37 mouse cellular contexts compared by ENCODE assay signal in genomic region chrX:33353254-33353653, GRCm38 (mm10). TPM values are rescaled to one million over a fixed set of nuclear protein-coding genes. Genes with fewer than 3 reads are reported as not detected.
"Had no signal": no experiment of that assay in that cellular context is flagged by ENCODE, and none has a peak within 500 bp of the region (broad histone marks: within the 10 kb centered on the region; RNA-seq: fewer than 3 reads in every experiment).

No protein-coding gene starts in this region.

RNA-seq across cellular contexts. Expression of gene Btbd35f12, which starts 40.1 kb away (rescaled TPM):
- total RNA-seq: gastrocnemius, adult 2 months; gastrocnemius, postnatal 10 days; gastrocnemius, postnatal 25 days; gastrocnemius, postnatal 4 days; granulocyte monocyte progenitor cell, adult 5-6 weeks; heart, adult 2 months; heart, postnatal 10 days; heart, postnatal 25 days; hematopoietic stem cell, adult 5-6 weeks; hindbrain, postnatal 0 days; layer of hippocampus, adult 18-20 months; layer of hippocampus, adult 8-10 months; layer of hippocampus, postnatal 14 days; layer of hippocampus, postnatal 36 days; left cerebral cortex, adult 18-20 months; left cerebral cortex, adult 8-10 months; left cerebral cortex, postnatal 10 days; left cerebral cortex, postnatal 25 days; left cerebral cortex, postnatal 4 days; liver, adult 2 months had no signal
- polyA plus RNA-seq: frontal cortex, adult 2 months; heart, adult 2 months; heart, embryonic 12.5 days; heart, embryonic 14.5 days; heart, embryonic 16.5 days; hindbrain, embryonic 11.5 days; hindbrain, embryonic 13.5 days; hindbrain, embryonic 15.5 days; hindbrain, postnatal 0 days; intestine, embryonic 14.5 days; intestine, embryonic 16.5 days; kidney, adult 2 months; kidney, embryonic 15.5 days; kidney, postnatal 0 days; large intestine, adult 2 months; limb, embryonic 11.5 days; limb, embryonic 13.5 days; limb, embryonic 15.5 days; liver, adult 2 months; liver, embryonic 12.5 days had no signal
